Mouse (Mus musculus) stomach, embryonic 14.5 days (tissue): ENCODE results near the gene N4bp2l2. TPM values are rescaled to one million over a fixed set of nuclear protein-coding genes. Genes with fewer than 3 reads are reported as not detected.

Experiments used
- ATAC-seq: fragments of 200-750 bp; cut with Nextera tagmentation; 2 replicates; pipeline ENCODE4 v1.8.0; 2017; ENCODE audit warnings: low read depth, moderate TSS enrichment; ENCODE audit not compliant: insufficient number of reproducible peaks, insufficient read depth, low FRiP score
- H3K27ac ChIP-seq: fragments of 300-500 bp; sonication (generic); 2 replicates; pipeline ENCODE4 v1.5.1; 2014; ENCODE audit warnings: mild to moderate bottlenecking, low read length, moderate library complexity, mixed read lengths
- H3K27me3 ChIP-seq: fragments of 300-500 bp; sonication (generic); 2 replicates; pipeline ENCODE4 v1.6.1; 2014; ENCODE audit warnings: low read length, control low read depth, mixed read lengths; ENCODE audit not compliant: control insufficient read depth, insufficient read depth
- H3K36me3 ChIP-seq: fragments of 300-500 bp; sonication (generic); 2 replicates; pipeline ENCODE4 v1.6.1; 2014; ENCODE audit warnings: mild to moderate bottlenecking, control low read depth, low read length, moderate library complexity, mixed read lengths; ENCODE audit not compliant: control insufficient read depth, insufficient read depth
- H3K4me1 ChIP-seq: fragments of 300-500 bp; sonication (generic); 2 replicates; pipeline ENCODE4 v1.6.1; 2014; ENCODE audit warnings: low read length, control low read depth, mixed read lengths; ENCODE audit not compliant: control insufficient read depth, insufficient read depth
- H3K4me2 ChIP-seq: fragments of 300-500 bp; sonication (generic); replicated peaks from 2 replicates; pipeline ENCODE4 v1.6.1; 2014; ENCODE audit warnings: low read depth, low read length, control low read depth
- H3K4me3 ChIP-seq: fragments of 300-500 bp; sonication (generic); 2 replicates; pipeline ENCODE4 v1.5.1; 2014; ENCODE audit warnings: low read depth, low read length, control low read depth
- H3K9ac ChIP-seq: fragments of 300-500 bp; sonication (generic); replicated peaks from 2 replicates; pipeline ENCODE4 v1.6.1; 2014; ENCODE audit warnings: low read depth, mild to moderate bottlenecking, control low read depth, low read length, moderate library complexity, mixed read lengths
- H3K9me3 ChIP-seq: fragments of 300-500 bp; sonication (generic); 2 replicates; pipeline ENCODE4 v1.6.1; 2016; ENCODE audit warnings: low read depth, low read length, control low read depth; ENCODE audit not compliant: control insufficient read depth
- WGBS: fragments of 180-500 bp; shearing (Covaris S2); extraction: QIAGEN DNeasy Blood & Tissue Kit; methylation state at CpG from one replicate; pipeline ENCODE4 v1.1.7; 2014; 5-methylcytosine and 5-hydroxymethylcytosine counted together
- polyA plus RNA-seq: library from polyadenylated mRNA; unstranded; fragments of >200 nt; fragmentation: Nextera tagmentation; extraction: Ambion mirVana; gene quantifications from 2 replicates; pipeline ENCODE4 v1.2.1, GENCODE M21; 2014

Gene N4bp2l2
- polyA plus RNA-seq, 1 experiment from 2014 or later: 44.4 TPM

DNA sequence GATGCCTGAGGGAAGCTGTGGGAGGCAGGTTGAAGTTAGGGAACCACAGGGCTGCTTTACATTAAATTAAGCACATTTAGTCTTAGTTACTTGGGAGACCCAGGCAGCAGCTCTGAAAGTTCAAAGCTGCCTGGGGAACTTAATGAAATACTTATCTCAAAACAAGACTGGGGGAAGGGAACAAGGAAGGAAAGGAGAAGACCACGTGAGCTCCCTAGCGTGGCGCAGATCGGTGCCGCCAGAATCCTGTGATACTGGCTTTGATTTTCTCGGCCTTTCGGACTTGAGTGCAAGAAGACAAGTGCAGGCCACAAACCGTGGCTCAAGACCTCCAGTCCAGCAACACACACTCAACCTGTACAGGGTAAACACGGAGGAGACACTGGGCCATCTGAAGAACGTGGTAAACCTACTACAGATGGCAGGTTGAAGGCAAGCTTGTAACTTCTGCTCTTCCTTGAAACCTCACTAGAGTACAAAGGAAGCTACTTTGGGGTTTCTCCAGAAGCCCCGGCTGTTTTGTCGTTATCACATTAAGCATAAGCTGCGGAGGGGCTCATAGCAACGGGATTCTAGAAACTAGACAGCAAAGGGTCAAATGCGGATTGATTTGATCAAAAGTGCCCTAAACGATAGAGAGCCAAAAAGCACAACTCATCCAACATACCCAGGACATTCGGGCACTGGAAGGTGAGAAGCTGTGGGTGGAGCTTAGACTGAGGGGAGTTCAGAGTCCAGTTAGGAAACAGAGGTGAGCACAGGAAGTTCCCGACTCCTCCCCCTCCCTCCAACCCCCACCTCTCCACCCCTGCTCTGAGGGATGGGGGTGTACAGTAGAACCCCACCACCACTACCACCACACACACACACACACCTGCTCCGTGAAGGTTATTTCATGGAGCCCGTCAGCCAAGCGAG lies 67.5 kb downstream of the N4bp2l2 start:
- H3K27me3 ChIP-seq: no peaks in the 10 kb centered on the region
- H3K4me1 ChIP-seq: peaks cover 12% of the 10 kb centered on the region; the same call in 1 of the 2 replicates
- H3K4me2 ChIP-seq: no peak overlapping the region
- no peak for ATAC-seq
- H3K36me3 ChIP-seq: no peaks in the 10 kb centered on the region
- no peak overlapping the region for H3K27ac ChIP-seq
- no peaks in the 10 kb centered on the region for H3K9me3 ChIP-seq
- H3K4me3 ChIP-seq: no peak overlapping the region
- no peak overlapping the region for H3K9ac ChIP-seq
- 57% methylated on average over 21 of the region's 21 CpGs for WGBS

DNA sequence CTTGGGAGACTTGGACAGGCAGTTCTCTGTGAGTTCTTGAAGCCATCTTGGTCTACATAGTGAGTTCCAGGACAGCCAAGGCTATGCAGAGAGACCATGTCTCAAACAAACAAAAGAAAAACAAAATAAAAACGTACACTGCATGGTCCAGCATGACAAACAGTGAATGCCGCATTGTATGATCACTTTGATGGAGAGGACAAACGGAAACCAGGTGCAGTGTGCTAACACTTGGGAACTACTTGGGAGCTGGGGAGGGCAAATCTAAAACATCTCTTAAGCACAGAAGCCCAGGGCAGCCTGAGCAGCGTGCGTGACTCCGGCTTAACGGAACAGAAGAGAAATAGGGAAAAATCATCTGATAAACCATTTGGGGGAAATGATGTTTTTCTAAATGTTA lies 68.9 kb downstream of the N4bp2l2 start, which contains the start of gene N4bp2l1:
Gene N4bp2l1 (minus strand): TSS at position 101 of the 400 bp plus-strand sequence.
- H3K4me2 ChIP-seq: no peak within 1 kb of the TSS
- H3K9me3 ChIP-seq: no peaks in the 10 kb centered on the region
- no peak within 1 kb of the TSS for H3K4me3 ChIP-seq
- 88% methylated on average over 7 of the region's 7 CpGs for WGBS
- H3K36me3 ChIP-seq: no peaks in the 10 kb centered on the region
- H3K27ac ChIP-seq: no peak within 1 kb of the TSS
- H3K27me3 ChIP-seq: no peaks in the 10 kb centered on the region
- H3K4me1 ChIP-seq: peaks cover 16% of the 10 kb centered on the region; the same call in 1 of the 2 replicates
- H3K9ac ChIP-seq: no peak within 1 kb of the TSS
- no peak for ATAC-seq

DNA sequence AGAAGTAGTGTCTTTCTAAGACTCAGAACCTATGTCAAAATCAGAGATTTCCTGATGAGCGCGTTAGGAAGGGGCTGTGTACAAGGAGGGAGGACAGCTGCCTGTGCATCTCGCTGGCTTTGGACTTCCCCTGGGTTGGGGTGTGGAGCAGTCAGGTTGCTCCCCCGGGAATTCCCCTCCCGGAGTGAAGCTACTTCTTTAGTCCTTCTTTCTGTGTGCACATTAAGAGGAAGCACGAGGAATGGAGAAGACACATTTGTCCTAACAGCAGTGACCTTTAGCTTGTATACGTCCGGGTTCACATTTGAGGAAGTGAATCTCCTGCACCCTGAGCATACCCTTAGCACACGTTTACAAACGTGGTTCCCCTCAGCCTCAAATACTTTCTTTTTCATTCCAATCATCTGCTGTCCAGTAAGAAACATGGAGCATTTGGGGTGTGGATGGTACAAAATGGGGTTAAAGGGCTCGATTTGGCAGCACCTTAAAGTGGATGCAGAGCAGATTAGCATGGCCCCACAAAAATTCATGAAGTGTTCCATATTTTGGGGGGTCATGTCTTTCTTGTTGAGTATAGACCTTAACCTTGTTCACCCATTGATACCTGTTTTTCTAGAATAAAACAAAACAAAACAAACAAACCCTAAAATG lies 70.5 kb downstream of the N4bp2l2 start:
- Histone ChIP-seq H3K9me3 (no peaks in the 10 kb centered on the region), H3K9ac (no peak overlapping the region), H3K4me3 (no peak overlapping the region), H3K4me2 (no peak overlapping the region), H3K27ac (no peak overlapping the region), H3K36me3 (no peaks in the 10 kb centered on the region), H3K27me3 (no peaks in the 10 kb centered on the region), H3K4me1 (peaks cover 16% of the 10 kb centered on the region; the same call in 1 of the 2 replicates)
- no peak for ATAC-seq
- WGBS: 45% methylated on average over 11 of the region's 11 CpGs

DNA sequence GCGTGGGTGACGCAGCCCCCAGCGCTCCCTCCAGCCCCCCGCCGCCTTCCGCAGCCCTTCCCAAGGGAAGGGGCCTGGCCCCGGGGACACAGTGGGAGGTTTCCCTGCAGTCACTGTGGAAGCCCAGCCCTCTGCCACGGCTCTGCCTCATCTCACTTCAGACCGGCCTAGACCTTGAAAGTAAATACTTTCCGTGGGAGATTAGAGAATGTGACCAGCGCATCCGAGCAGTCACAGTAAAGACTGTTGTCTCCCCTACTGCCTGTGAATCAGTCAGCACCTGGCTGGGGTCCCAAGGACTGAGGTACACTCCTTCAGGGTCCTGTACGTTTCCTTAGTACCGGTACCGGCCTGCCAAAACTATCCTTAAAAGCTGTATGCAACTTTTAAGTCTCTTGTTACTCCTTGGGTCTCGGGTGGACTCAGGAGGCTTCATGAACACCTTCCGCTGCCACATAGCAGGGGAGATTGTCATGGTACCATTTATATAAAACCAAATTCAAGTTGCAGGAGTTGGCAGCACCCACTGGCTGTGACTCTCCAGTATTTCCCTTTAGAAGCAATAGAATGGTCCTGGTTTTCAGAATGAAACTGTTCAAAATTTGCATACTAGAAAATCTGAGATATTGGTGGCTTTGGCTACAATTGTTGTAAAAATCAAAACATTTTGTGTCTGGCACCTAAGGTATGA lies 71.2 kb downstream of the N4bp2l2 start:
- ATAC-seq: no peak
- Histone ChIP-seq H3K9me3 (no peaks in the 10 kb centered on the region), H3K4me1 (peaks cover 12% of the 10 kb centered on the region; the same call in 1 of the 2 replicates), H3K27me3 (no peaks in the 10 kb centered on the region), H3K9ac (peak overlapping the region; percentile 49), H3K27ac (no peak overlapping the region), H3K4me2 (peak overlapping the region; percentile 99), H3K36me3 (no peaks in the 10 kb centered on the region), H3K4me3 (peak overlapping the region; percentile 66)
- WGBS: 5% methylated on average over 17 of the region's 17 CpGs

DNA sequence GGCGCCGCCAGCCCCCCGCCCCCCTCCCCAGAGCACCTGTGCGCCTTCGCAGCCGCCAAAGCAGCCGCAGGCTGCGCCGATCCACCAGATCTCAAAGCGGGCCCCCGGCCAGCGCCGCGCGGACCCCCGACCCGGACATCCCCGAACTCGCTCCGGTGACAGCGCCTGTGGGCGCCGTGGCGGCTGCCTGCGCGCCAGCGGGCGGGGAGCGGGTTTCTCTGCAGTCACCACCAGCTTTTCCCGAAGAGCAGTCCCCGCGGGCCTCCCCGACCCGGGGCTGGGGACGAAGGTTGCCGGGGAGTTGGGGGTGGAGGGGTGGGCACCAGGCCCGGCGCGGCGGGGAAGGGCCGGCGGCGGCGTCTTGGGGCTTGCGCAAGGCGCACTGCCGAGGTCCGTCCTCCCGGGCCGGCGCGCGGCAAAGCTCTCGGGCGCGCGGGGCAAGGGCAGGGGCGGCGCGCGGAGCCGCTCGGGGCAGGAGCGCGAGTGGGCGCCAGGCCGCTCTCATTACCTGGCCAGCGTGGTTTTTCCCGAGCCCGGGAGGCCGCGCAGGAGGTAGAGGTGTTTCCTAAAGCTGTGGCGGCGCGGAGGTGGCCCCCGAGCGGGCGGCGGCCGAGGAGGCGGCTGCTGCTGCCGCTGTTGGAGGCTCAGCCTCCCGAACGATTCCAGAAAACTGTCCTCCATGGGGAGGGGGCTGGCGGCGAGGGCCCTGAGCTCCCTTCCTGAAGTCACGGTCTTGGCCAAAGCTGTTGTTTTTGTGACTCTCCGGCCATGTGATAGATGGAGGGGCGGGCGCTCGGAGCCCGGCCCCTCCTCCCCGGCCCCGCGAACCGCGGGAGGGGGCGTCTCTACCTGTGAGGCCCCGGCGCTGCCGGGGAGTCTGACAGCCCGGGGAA lies 72.0 kb downstream of the N4bp2l2 start:
- peak overlapping the region; percentile 99 for H3K4me2 ChIP-seq
- peak overlapping the region; percentile 66 for H3K4me3 ChIP-seq
- no peaks in the 10 kb centered on the region for H3K36me3 ChIP-seq
- H3K4me1 ChIP-seq: peaks cover 9% of the 10 kb centered on the region; the same call in 1 of the 2 replicates
- H3K27me3 ChIP-seq: no peaks in the 10 kb centered on the region
- no peaks in the 10 kb centered on the region for H3K9me3 ChIP-seq
- H3K9ac ChIP-seq: peak overlapping the region; percentile 49
- under 1% methylated on average over 95 of the region's 102 CpGs for WGBS
- no peak overlapping the region for H3K27ac ChIP-seq
- ATAC-seq: peak; percentile 64; the same call in 1 of the 2 replicates

DNA sequence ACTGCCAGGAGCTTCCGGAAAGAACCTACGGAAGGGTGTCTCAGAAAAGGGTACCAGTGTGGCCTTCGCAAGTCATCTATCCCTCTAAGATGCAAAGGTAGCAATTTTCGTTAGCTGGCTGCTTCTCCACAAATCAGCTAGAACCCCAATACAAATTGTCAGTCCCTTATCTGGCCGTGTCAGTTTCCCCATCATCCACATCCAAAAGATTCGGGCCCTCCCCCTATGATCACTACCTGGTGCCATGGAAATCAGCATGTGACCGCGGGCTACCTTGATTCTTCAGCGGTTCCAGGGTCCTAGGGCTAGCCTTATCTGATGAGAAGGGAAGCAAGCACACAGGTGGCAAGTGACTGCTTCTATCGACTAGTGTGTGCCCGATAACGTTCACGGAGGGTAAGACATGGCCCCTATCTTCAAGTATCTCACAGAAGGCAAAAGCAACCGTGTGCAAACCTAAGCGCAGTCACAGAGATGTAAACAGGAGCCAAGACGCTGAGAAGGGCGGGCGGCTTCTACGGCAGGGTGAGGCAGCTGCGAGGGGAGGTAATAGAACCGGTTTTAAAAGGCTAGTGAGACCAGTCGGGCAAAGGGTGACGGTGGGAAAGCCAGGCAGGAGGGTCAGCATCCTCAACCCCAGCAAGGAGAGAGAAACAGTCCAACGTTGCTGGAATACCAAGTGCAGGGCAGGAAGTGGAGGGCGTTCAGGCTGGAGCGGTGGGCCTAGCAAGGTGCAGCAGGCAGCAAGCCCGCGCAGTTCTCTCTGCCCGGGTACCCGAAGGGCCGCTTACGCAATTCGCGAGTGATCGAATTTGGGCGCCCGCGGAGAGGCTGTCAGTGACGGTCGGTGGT lies 72.9 kb downstream of the N4bp2l2 start:
- ATAC-seq: peak; percentile 40; the same call in 1 of the 2 replicates
- Histone ChIP-seq H3K27ac (no peak overlapping the region), H3K4me1 (peaks cover 9% of the 10 kb centered on the region; the same call in 1 of the 2 replicates), H3K9ac (peak overlapping the region; percentile 49), H3K36me3 (no peaks in the 10 kb centered on the region), H3K4me2 (peak overlapping the region; percentile 99), H3K4me3 (peak overlapping the region; percentile 66), H3K9me3 (no peaks in the 10 kb centered on the region), H3K27me3 (no peaks in the 10 kb centered on the region)
- 11% methylated on average over 40 of the region's 40 CpGs for WGBS

DNA sequence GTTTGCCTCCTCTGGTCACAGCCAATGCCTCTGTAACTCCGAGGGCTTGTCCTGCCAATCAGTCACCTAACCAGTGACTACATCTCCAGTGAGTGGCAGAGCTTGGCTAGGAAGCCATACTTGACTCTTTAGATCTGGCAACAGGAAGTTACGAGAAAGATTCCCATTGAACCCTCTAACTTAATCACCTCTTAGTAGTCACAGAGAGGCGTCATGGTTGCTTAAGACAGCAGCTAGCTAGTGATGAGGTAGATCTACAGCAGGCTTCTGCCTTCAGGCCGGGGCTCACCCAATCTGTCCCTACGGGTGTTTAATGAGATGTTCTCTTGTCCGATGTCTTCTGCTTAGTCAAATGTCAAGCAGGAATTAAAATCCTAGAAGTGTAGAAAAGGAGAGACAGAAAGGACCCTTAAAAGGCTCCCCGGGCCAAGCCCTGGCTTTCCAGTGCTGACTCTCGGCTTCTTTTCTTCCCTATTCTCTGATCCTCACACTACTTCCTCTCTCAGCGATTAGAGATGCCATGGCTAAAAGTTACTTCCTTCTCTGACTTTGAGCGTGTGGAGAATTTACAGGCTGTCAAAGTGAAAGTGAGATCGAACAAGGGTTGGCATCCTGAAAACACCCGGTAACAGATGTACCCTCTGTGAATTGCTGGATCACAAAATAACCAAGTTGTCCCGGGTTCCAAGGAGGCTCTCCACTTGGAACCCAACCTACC lies 73.6 kb downstream of the N4bp2l2 start:
- no peak for ATAC-seq
- no peaks in the 10 kb centered on the region for H3K36me3 ChIP-seq
- peaks cover 9% of the 10 kb centered on the region; the same call in 1 of the 2 replicates for H3K4me1 ChIP-seq
- no peaks in the 10 kb centered on the region for H3K9me3 ChIP-seq
- WGBS: 72% methylated on average over 13 of the region's 13 CpGs
- H3K27me3 ChIP-seq: no peaks in the 10 kb centered on the region
- no peak overlapping the region for H3K27ac ChIP-seq
- no peak overlapping the region for H3K4me2 ChIP-seq
- 0 out of 2 replicates have a peak overlapping the region, but pooled peaks have one; percentile 66 for H3K4me3 ChIP-seq
- no peak overlapping the region for H3K9ac ChIP-seq
